21 mouse cellular contexts compared by ENCODE assay signal in the genomic region with DNA sequence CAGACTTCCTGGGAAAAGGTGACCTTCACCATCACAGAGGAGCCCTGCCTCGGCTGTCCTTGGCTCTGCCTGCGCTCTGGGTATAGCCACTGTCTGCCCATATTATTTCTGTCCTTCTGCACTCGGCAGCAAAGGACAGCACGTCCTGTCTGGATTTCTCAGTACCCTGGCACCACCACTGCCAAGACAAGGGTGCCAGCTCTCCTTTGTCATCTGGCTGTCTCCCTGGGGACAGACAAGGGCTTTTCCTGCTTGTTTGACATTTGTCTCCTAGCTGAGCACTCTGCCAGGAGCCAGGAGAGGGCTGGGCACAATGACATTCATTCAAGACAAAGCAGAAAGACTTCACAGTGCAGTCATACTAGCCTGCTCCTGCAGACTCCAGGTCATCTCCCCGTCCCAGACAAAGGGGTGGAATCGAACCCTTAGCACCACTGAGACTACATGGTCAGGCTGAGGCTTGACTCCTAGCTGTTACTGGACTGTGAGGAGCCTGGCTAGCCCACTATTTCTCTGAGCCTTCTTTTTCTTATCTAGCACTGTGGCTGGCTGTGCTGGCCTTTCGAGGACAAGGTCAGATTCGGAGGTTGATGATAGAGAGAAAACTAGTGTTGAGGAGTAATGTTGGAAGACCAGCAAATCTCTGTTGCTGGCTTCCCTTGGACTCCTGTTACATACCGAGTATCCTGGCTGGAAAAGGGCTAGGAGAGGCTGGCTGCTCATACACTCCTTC. TPM values are rescaled to one million over a fixed set of nuclear protein-coding genes. Genes with fewer than 3 reads are reported as not detected.
A peak's percentile ranks its signal among the peaks of the same experiment; 100 is the strongest.
DNase-seq lines count a peak whose midpoint lies in the region; ATAC-seq and TF ChIP-seq lines count a peak whose summit lies in the region.
"Had no signal": no experiment of that assay in that cellular context is flagged by ENCODE, and none has a peak within 500 bp of the region (broad histone marks: within the 10 kb centered on the region; RNA-seq: fewer than 3 reads in every experiment).

No protein-coding gene starts in this region.

- H3K4me1 ChIP-seq in heart, adult 2 months (ENCODE audit: control insufficient read depth, insufficient read depth, low read length), result no peaks in the 10 kb centered on the region
- H3K4me1 ChIP-seq in hindbrain, postnatal 0 days (ENCODE audit: insufficient read depth, low read length), result no peaks in the 10 kb centered on the region; the same call in 1 of the 2 replicates
- H3K4me1 ChIP-seq in hindbrain, embryonic 14.5 days (replicated peaks; ENCODE audit: control insufficient read depth, insufficient read depth, low read length), result peaks cover 14% of the 10 kb centered on the region; the same call in 1 of the 2 replicates

- 55% methylated on average over 9 of the region's 9 CpGs for WGBS in heart, adult 2 months
- WGBS in hindbrain, postnatal 0 days, result 52% methylated on average over 9 of the region's 9 CpGs
- 64% methylated on average over 9 of the region's 9 CpGs for WGBS in hindbrain, embryonic 14.5 days

- DNase-seq in heart, adult 2 months, result peak; percentile 34 to 75
- no peak for DNase-seq in heart, postnatal 14 days
- DNase-seq in hindbrain, postnatal 0 days (ENCODE audit: low spot score), result peak; percentile 59
- DNase-seq in hindbrain, embryonic 14.5 days (ENCODE audit: low spot score), result no peak
- DNase-seq in adrenal gland, postnatal 10 days, result peak; percentile 47
- no peak for DNase-seq in right cerebral cortex, postnatal 14 days
- no peak for DNase-seq in gastrocnemius, postnatal 4 days (ENCODE audit: low spot score in 2 of 2)
- DNase-seq: cerebellum, adult 8-10 months; cerebellum, postnatal 36 days; embryo, embryonic 11 days; kidney, adult 18-20 months; kidney, postnatal 4 days; liver, embryonic 13.5 days; lung, adult 2 months; lung, postnatal 14 days had no signal

- no peaks in the 10 kb centered on the region for H3K27me3 ChIP-seq in heart, adult 2 months (ENCODE audit: control insufficient read depth, insufficient read depth, low read length)
- H3K27me3 ChIP-seq in hindbrain, postnatal 0 days (ENCODE audit: insufficient read depth, low read length), result no peaks in the 10 kb centered on the region
- H3K27me3 ChIP-seq in hindbrain, embryonic 14.5 days (ENCODE audit: control insufficient read depth, insufficient read depth, low read length), result peaks cover 13% of the 10 kb centered on the region; the same call in 1 of the 2 replicates

- no peak for TF ChIP-seq POLR2A in heart, adult 2 months (IDR thresholded peaks at IDR 0.05; ENCODE audit: insufficient read depth, low read depth, low read length)

- TF ChIP-seq CTCF in heart, adult 2 months (IDR thresholded peaks at IDR 0.05), result no peak
- no peak for TF ChIP-seq CTCF in hindbrain, postnatal 0 days (IDR thresholded peaks at IDR 0.05; ENCODE audit: low read depth)

- ATAC-seq in hindbrain, postnatal 0 days, result peak; percentile 61
- ATAC-seq in hindbrain, embryonic 14.5 days (ENCODE audit: low FRiP score), result no peak; the same call in 1 of the 2 replicates
- ATAC-seq: forebrain, embryonic 14.5 days; inflammation-experienced regulatory T-cells, adult 6 months had no signal

- H3K9ac ChIP-seq in heart, adult 2 months (ENCODE audit: low read depth, low read length), result no peak overlapping the region
- H3K9ac ChIP-seq in hindbrain, postnatal 0 days (replicated peaks; ENCODE audit: low read length), result no peak overlapping the region
- no peak overlapping the region for H3K9ac ChIP-seq in hindbrain, embryonic 14.5 days
- H3K9ac ChIP-seq: liver, embryonic 13.5 days; midbrain, embryonic 12.5 days had no signal

- H3K9me3 ChIP-seq in hindbrain, postnatal 0 days (ENCODE audit: low read length), result no peaks in the 10 kb centered on the region
- H3K9me3 ChIP-seq in hindbrain, embryonic 14.5 days (ENCODE audit: control insufficient read depth, low read length), result no peaks in the 10 kb centered on the region
- H3K9me3 ChIP-seq: liver, embryonic 13.5 days; midbrain, embryonic 12.5 days had no signal

- H3K27ac ChIP-seq in heart, adult 2 months, result 0 out of 2 replicates have a peak overlapping the region, but pooled peaks have one; percentile 12
- H3K27ac ChIP-seq in hindbrain, postnatal 0 days, result no peak overlapping the region
- no peak overlapping the region; the same call in 1 of the 2 replicates for H3K27ac ChIP-seq in hindbrain, embryonic 14.5 days
- H3K27ac ChIP-seq: liver, embryonic 13.5 days; midbrain, embryonic 12.5 days had no signal

- no peak overlapping the region for H3K4me2 ChIP-seq in hindbrain, postnatal 0 days (ENCODE audit: low read depth, low read length)
- no peak overlapping the region for H3K4me2 ChIP-seq in hindbrain, embryonic 14.5 days (replicated peaks)
- H3K4me2 ChIP-seq: liver, embryonic 13.5 days; midbrain, embryonic 12.5 days had no signal

- no peak overlapping the region for H3K4me3 ChIP-seq in heart, adult 2 months
- H3K4me3 ChIP-seq in hindbrain, postnatal 0 days (ENCODE audit: low read length), result no peak overlapping the region
- H3K4me3 ChIP-seq in hindbrain, embryonic 14.5 days (replicated peaks; ENCODE audit: low read length), result no peak overlapping the region
- H3K4me3 ChIP-seq: liver, embryonic 13.5 days; midbrain, embryonic 12.5 days had no signal

- H3K36me3 ChIP-seq in heart, adult 2 months (ENCODE audit: control insufficient read depth, insufficient read depth, low read length), result no peaks in the 10 kb centered on the region
- no peaks in the 10 kb centered on the region for H3K36me3 ChIP-seq in hindbrain, postnatal 0 days (ENCODE audit: insufficient read depth, low read length)
- no peaks in the 10 kb centered on the region for H3K36me3 ChIP-seq in hindbrain, embryonic 14.5 days (replicated peaks; ENCODE audit: control insufficient read depth, insufficient read depth)
- H3K36me3 ChIP-seq: liver, embryonic 13.5 days; midbrain, embryonic 12.5 days had no signal

- peak; percentile 96 for TF ChIP-seq EP300 in heart, adult 2 months (IDR thresholded peaks at IDR 0.05; ENCODE audit: insufficient read depth, low read depth, low read length)

- intact Hi-C loops in heart, adult 2 months (cut with DNase I), result loop anchor here (5.0 kb wide), 1 partner anchor 36 kb away; no protein-coding TSS in a partner anchor
- intact Hi-C loops in heart, postnatal 14 days (cut with DNase I), result no loop called here

- no peaks in the 10 kb centered on the region for H3K79me2 ChIP-seq in heart, adult 2 months (replicated peaks; ENCODE audit: control insufficient read depth, insufficient read depth, low read length)

RNA-seq across cellular contexts. Expression of gene Cdh22, which starts 46.8 kb away (rescaled TPM):
- under 1 TPM; 0.50 to 0.65 TPM for total RNA-seq in heart, adult 2 months (2021)
- 0.76 and 1.0 TPM in 2 replicates for polyA plus RNA-seq in heart, adult 2 months (2012; rRNA removed)
- total RNA-seq in heart, postnatal 14 days (2021), result under 1 TPM; 0.17 to 0.22 TPM
- total RNA-seq in hindbrain, postnatal 0 days (2014; rRNA removed), result 47.3 and 53.4 TPM in 2 replicates
- 16.5 and 19.2 TPM in 2 replicates for polyA plus RNA-seq in hindbrain, postnatal 0 days (2015; fragmentation: Nextera tagmentation; extraction: Ambion mirVana)
- polyA plus RNA-seq in hindbrain, embryonic 14.5 days (2014; fragmentation: Nextera tagmentation; extraction: Ambion mirVana), result 12.4 and 15.4 TPM in 2 replicates
- 1 to 10 TPM; 1.1 to 1.2 TPM for total RNA-seq in adrenal gland, postnatal 10 days (2021)
- total RNA-seq in gastrocnemius, postnatal 4 days (2021), result under 1 TPM; 0.26 to 0.42 TPM
- total RNA-seq: granulocyte monocyte progenitor cell, adult 5-6 weeks; megakaryocyte progenitor cell, adult 5-6 weeks; neutrophil, adult 5-6 weeks had no signal
- polyA plus RNA-seq: inflammation-experienced regulatory T-cells, adult 6 months; liver, embryonic 13.5 days had no signal

Comparison
In these comparisons a context has a peak if more than half of its experiments do, and no peak if none do; other contexts are left out.
1. DNase-seq: peak in heart, adult 2 months (2 of 2), hindbrain, postnatal 0 days (single experiment) and adrenal gland, postnatal 10 days (single experiment); none in heart, postnatal 14 days (0 of 2), hindbrain, embryonic 14.5 days (single experiment), right cerebral cortex, postnatal 14 days (single experiment) and gastrocnemius, postnatal 4 days (0 of 2).
2. RNA of gene Cdh22, which starts 46.8 kb away (total RNA-seq): 47.3 to 53.4 TPM in hindbrain, postnatal 0 days; 1.1 to 1.2 TPM in adrenal gland, postnatal 10 days, 0.50 to 0.65 TPM in heart, adult 2 months, 0.26 to 0.42 TPM in gastrocnemius, postnatal 4 days and 0.17 to 0.22 TPM in heart, postnatal 14 days; every median in the first group is over 10 times any median in the second.